ENCODE assay signal across 8 mouse cellular contexts in genomic region chr7:97429705-97430104, GRCm38 (mm10). TPM values are rescaled to one million over a fixed set of nuclear protein-coding genes. Genes with fewer than 3 reads are reported as not detected.
DNase-seq lines count a peak whose midpoint lies in the region; ATAC-seq and TF ChIP-seq lines count a peak whose summit lies in the region.

No protein-coding gene starts in this region.

- ATAC-seq in hindbrain, embryonic 13.5 days (ENCODE audit: low FRiP score) = peak; percentile 79; the same call in 1 of the 2 replicates
- ATAC-seq in limb, embryonic 14.5 days (ENCODE audit: low FRiP score, low read depth) = peak; percentile 14; the same call in 1 of the 2 replicates

- H3K4me2 ChIP-seq in hindbrain, embryonic 13.5 days = peak overlapping the region; percentile 19; the same call in 1 of the 2 replicates
- H3K4me2 ChIP-seq in limb, embryonic 14.5 days (replicated peaks; ENCODE audit: low read depth, low read length, severe bottlenecking) = peak overlapping the region; percentile 11; the same call in 1 of the 2 replicates

- no peaks in the 10 kb centered on the region for H3K36me3 ChIP-seq in hindbrain, embryonic 13.5 days
- H3K36me3 ChIP-seq in limb, embryonic 14.5 days (ENCODE audit: control insufficient read depth, insufficient read depth, low read length) = no peaks in the 10 kb centered on the region
- no peaks in the 10 kb centered on the region for H3K36me3 ChIP-seq in splenic B cell, adult 2 months (ENCODE audit: control insufficient read depth, insufficient read depth, low read length, poor library complexity, severe bottlenecking)

- no peak for TF ChIP-seq CTCF in brain, embryonic 14.5 days (IDR thresholded peaks at IDR 0.05; ENCODE audit: borderline replicate concordance, extremely low read depth, insufficient read depth, insufficient read length)

- no peaks in the 10 kb centered on the region for H3K9me3 ChIP-seq in hindbrain, embryonic 13.5 days
- H3K9me3 ChIP-seq in limb, embryonic 14.5 days (ENCODE audit: control insufficient read depth, low read length) = no peaks in the 10 kb centered on the region

- TF ChIP-seq POLR2A in brain, embryonic 14.5 days (IDR thresholded peaks at IDR 0.05; ENCODE audit: borderline replicate concordance, extremely low read depth, insufficient read depth, insufficient read length, poor library complexity, severe bottlenecking) = no peak
- no peak for TF ChIP-seq POLR2A in limb, embryonic 14.5 days (IDR thresholded peaks at IDR 0.05; ENCODE audit: borderline replicate concordance, extremely low read depth, insufficient read depth, insufficient read length)

- H3K27ac ChIP-seq in hindbrain, embryonic 13.5 days = peak overlapping the region; percentile 82
- peak overlapping the region; percentile 40; the same call in 1 of the 2 replicates for H3K27ac ChIP-seq in limb, embryonic 14.5 days (replicated peaks; ENCODE audit: low read depth, low read length)

- whole genome bisulfite sequencing in hindbrain, embryonic 13.5 days = 0% methylated on average over 5 of the region's 5 CpGs
- WGBS in limb, embryonic 14.5 days = under 1% methylated on average over 5 of the region's 5 CpGs

- peak; percentile 28 to 61 for DNase-seq in left cerebral cortex, postnatal 10 days (ENCODE audit: extremely low spot score in 1 of 2, low spot score in 2 of 2)
- no peak for DNase-seq in left cerebral cortex, adult 18-20 months (ENCODE audit: low spot score in 2 of 2)
- DNase-seq in brain, embryonic 14.5 days (ENCODE audit: low read depth) = peak; percentile 96
- DNase-seq in limb, embryonic 14.5 days (ENCODE audit: low spot score) = peak; percentile 78
- DNase-seq in splenic B cell, adult 2 months (ENCODE audit: low read depth, low spot score) = peak; percentile 84
- DNase-seq in frontal cortex, postnatal 10 days (ENCODE audit: low spot score in 2 of 2) = no peak
- DNase-seq in heart, postnatal 25 days (ENCODE audit: low spot score) = no peak

- peak overlapping the region; percentile 40 for H3K9ac ChIP-seq in hindbrain, embryonic 13.5 days
- H3K9ac ChIP-seq in limb, embryonic 14.5 days (ENCODE audit: low read depth, low read length, severe bottlenecking) = no peak overlapping the region

- intact Hi-C loops in left cerebral cortex, postnatal 10 days (cut with DNase I) = loop anchor here (5.0 to 10.0 kb wide), 2 partner anchors 148 to 245 kb away; partner anchors contain the start of genes Aamdc and Rsf1
- intact Hi-C loops in heart, postnatal 25 days (cut with DNase I) = loop anchor here (5.0 kb wide), 3 partner anchors 57 to 148 kb away; partner anchors contain the start of genes Aamdc, Alg8 and Rsf1

- no peaks in the 10 kb centered on the region for H3K27me3 ChIP-seq in hindbrain, embryonic 13.5 days
- no peaks in the 10 kb centered on the region for H3K27me3 ChIP-seq in limb, embryonic 14.5 days (ENCODE audit: control insufficient read depth, insufficient read depth, low read length)
- H3K27me3 ChIP-seq in splenic B cell, adult 2 months (ENCODE audit: control insufficient read depth, insufficient read depth, low read length, poor library complexity, severe bottlenecking) = no peaks in the 10 kb centered on the region

- H3K4me1 ChIP-seq in hindbrain, embryonic 13.5 days (replicated peaks) = peaks cover 21% of the 10 kb centered on the region
- peaks cover 21% of the 10 kb centered on the region for H3K4me1 ChIP-seq in limb, embryonic 14.5 days (ENCODE audit: control insufficient read depth, insufficient read depth, low read length)

- H3K4me3 ChIP-seq in hindbrain, embryonic 13.5 days = no peak overlapping the region
- H3K4me3 ChIP-seq in limb, embryonic 14.5 days (replicated peaks; ENCODE audit: low read length) = no peak overlapping the region

RNA-seq across cellular contexts. Expression of gene Thrsp, which starts 12.2 kb away (rescaled TPM):
- 1 to 10 TPM; 4.7 to 8.4 TPM for total RNA-seq in left cerebral cortex, postnatal 10 days (2021)
- total RNA-seq in left cerebral cortex, adult 18-20 months (2021) = 10 to 100 TPM; 17.3 to 20.7 TPM
- 1.8 and 2.1 TPM in 2 replicates for polyA plus RNA-seq in brain, embryonic 14.5 days (2012; rRNA removed)
- polyA plus RNA-seq in hindbrain, embryonic 13.5 days (2015; fragmentation: Nextera tagmentation; extraction: Ambion mirVana) = 1.8 and 2.6 TPM in 2 replicates
- 0.29 and 0.30 TPM in 2 replicates for polyA plus RNA-seq in limb, embryonic 14.5 days (2012; rRNA removed)
- polyA plus RNA-seq in limb, embryonic 14.5 days (2014; fragmentation: Nextera tagmentation; extraction: Ambion mirVana) = 0.41 and 0.48 TPM in 2 replicates
- total RNA-seq in heart, postnatal 25 days (2021) = 10 to 100 TPM; 32.7 to 44.2 TPM

RNA-seq across cellular contexts. Expression of gene Kctd14, which starts 21.4 kb away (rescaled TPM):
- total RNA-seq in left cerebral cortex, postnatal 10 days (2021) = 1 to 10 TPM; 2.3 to 2.7 TPM
- 1 to 10 TPM; 3.5 to 3.6 TPM for total RNA-seq in left cerebral cortex, adult 18-20 months (2021)
- 1.3 and 1.6 TPM in 2 replicates for polyA plus RNA-seq in brain, embryonic 14.5 days (2012; rRNA removed)
- 1.1 and 1.5 TPM in 2 replicates for polyA plus RNA-seq in hindbrain, embryonic 13.5 days (2015; fragmentation: Nextera tagmentation; extraction: Ambion mirVana)
- polyA plus RNA-seq in limb, embryonic 14.5 days (2012; rRNA removed) = 3.2 and 5.1 TPM in 2 replicates
- 2.6 and 3.2 TPM in 2 replicates for polyA plus RNA-seq in limb, embryonic 14.5 days (2014; fragmentation: Nextera tagmentation; extraction: Ambion mirVana)
- under 1 TPM; 0.11 to 0.13 TPM for total RNA-seq in heart, postnatal 25 days (2021)

RNA-seq across cellular contexts. Expression of gene Ndufc2, which starts 29.9 kb away (rescaled TPM):
- total RNA-seq in left cerebral cortex, postnatal 10 days (2021) = 100 to 1,000 TPM; 254 to 277 TPM
- 100 to 1,000 TPM; 232 to 247 TPM for total RNA-seq in left cerebral cortex, adult 18-20 months (2021)
- 236 and 348 TPM in 2 replicates for polyA plus RNA-seq in brain, embryonic 14.5 days (2012; rRNA removed)
- polyA plus RNA-seq in hindbrain, embryonic 13.5 days (2015; fragmentation: Nextera tagmentation; extraction: Ambion mirVana) = 445 and 471 TPM in 2 replicates
- polyA plus RNA-seq in limb, embryonic 14.5 days (2012; rRNA removed) = 221 and 228 TPM in 2 replicates
- polyA plus RNA-seq in limb, embryonic 14.5 days (2014; fragmentation: Nextera tagmentation; extraction: Ambion mirVana) = 336 and 357 TPM in 2 replicates
- total RNA-seq in heart, postnatal 25 days (2021) = 100 to 1,000 TPM; 521 to 565 TPM

RNA-seq across cellular contexts. Expression of gene Ints4, which starts 51.1 kb away (rescaled TPM):
- total RNA-seq in left cerebral cortex, postnatal 10 days (2021) = 10 to 100 TPM; 25.9 to 26.0 TPM
- total RNA-seq in left cerebral cortex, adult 18-20 months (2021) = 10 to 100 TPM; 29.6 to 31.1 TPM
- 80.7 and 93.5 TPM in 2 replicates for polyA plus RNA-seq in brain, embryonic 14.5 days (2012; rRNA removed)
- polyA plus RNA-seq in hindbrain, embryonic 13.5 days (2015; fragmentation: Nextera tagmentation; extraction: Ambion mirVana) = 50.0 and 50.9 TPM in 2 replicates
- polyA plus RNA-seq in limb, embryonic 14.5 days (2012; rRNA removed) = 75.8 and 102 TPM in 2 replicates
- 50.6 and 55.7 TPM in 2 replicates for polyA plus RNA-seq in limb, embryonic 14.5 days (2014; fragmentation: Nextera tagmentation; extraction: Ambion mirVana)
- total RNA-seq in heart, postnatal 25 days (2021) = 10 to 100 TPM; 41.5 to 44.9 TPM

RNA-seq across cellular contexts. Expression of gene Alg8, which starts 58.3 kb away (rescaled TPM):
- 10 to 100 TPM in 1 of 2 experiments, 1 to 10 TPM in 1; 9.5 to 12.2 TPM for total RNA-seq in left cerebral cortex, postnatal 10 days (2021)
- total RNA-seq in left cerebral cortex, adult 18-20 months (2021) = 10 to 100 TPM in 1 of 2 experiments, 1 to 10 TPM in 1; 9.8 to 10.4 TPM
- 19.7 and 28.8 TPM in 2 replicates for polyA plus RNA-seq in brain, embryonic 14.5 days (2012; rRNA removed)
- polyA plus RNA-seq in hindbrain, embryonic 13.5 days (2015; fragmentation: Nextera tagmentation; extraction: Ambion mirVana) = 16.5 and 17.4 TPM in 2 replicates
- 53.8 and 55.8 TPM in 2 replicates for polyA plus RNA-seq in limb, embryonic 14.5 days (2012; rRNA removed)
- polyA plus RNA-seq in limb, embryonic 14.5 days (2014; fragmentation: Nextera tagmentation; extraction: Ambion mirVana) = 29.0 and 31.8 TPM in 2 replicates
- 1 to 10 TPM; 4.8 to 5.4 TPM for total RNA-seq in heart, postnatal 25 days (2021)

Comparison
In these comparisons a context has a peak if more than half of its experiments do, and no peak if none do; other contexts are left out.
1. DNase-seq: peak in left cerebral cortex, postnatal 10 days (2 of 2), brain, embryonic 14.5 days (single experiment), limb, embryonic 14.5 days (single experiment) and splenic B cell, adult 2 months (single experiment); none in left cerebral cortex, adult 18-20 months (0 of 2), frontal cortex, postnatal 10 days (0 of 2) and heart, postnatal 25 days (single experiment).